Mouse (Mus musculus) testis, adult 2 months (tissue): ENCODE measurements at regions not wholly inside any gene's neighbourhood (a gene's known extent, or its start where the extent isn't known, plus 50 kb on each side); places are given as distances from the start of the nearest gene placed in this dataset.

Source experiments
- CTCF ChIP-seq: fragments of 200-500 bp; IDR thresholded peaks from 2 replicates; pipeline ENCODE4 v1.5.1; 2012; ENCODE audit warnings: low read depth, mild to moderate bottlenecking, inconsistent platforms, low read length, moderate library complexity; ENCODE audit not compliant: control insufficient read depth, insufficient read depth, insufficient replicate concordance
- POLR2A ChIP-seq: fragments of 200-500 bp; IDR thresholded peaks from 2 replicates; pipeline ENCODE4 v1.6.1; 2012; ENCODE audit warnings: low read depth, mild to moderate bottlenecking, inconsistent platforms, low read length, moderate library complexity; ENCODE audit not compliant: control insufficient read depth

- no peak for TF ChIP-seq CTCF
- TF ChIP-seq POLR2A: no peak
These were observed 119.3 kb downstream of the Usp31 start for GRCm38 (mm10) chr7:121587713-121588112.
